Mouse (Mus musculus) spleen, adult 2 months (tissue): ENCODE results near the gene Metrn.

Experiments
- CTCF ChIP-seq: fragments of 200-500 bp; IDR thresholded peaks from 2 replicates; pipeline ENCODE4 v1.5.1; 2011; ENCODE audit warnings: mild to moderate bottlenecking, inconsistent platforms; ENCODE audit not compliant: insufficient read depth, insufficient read length, insufficient replicate concordance; ENCODE audit errors: extremely low read depth
- POLR2A ChIP-seq: fragments of 200-500 bp; IDR thresholded peaks from 2 replicates; pipeline ENCODE4 v1.6.1; 2011; ENCODE audit warnings: low read depth, low read length, inconsistent platforms

- no peak for TF ChIP-seq CTCF
- TF ChIP-seq POLR2A, result no peak
Observed at GRCm38 (mm10) chr17:25827546-25828222, 30.7 kb upstream of the Metrn start.
